Mouse (Mus musculus) heart, adult 9 months (tissue): ENCODE results near the gene Psmd3.
"Not testable (repeated sequence)": the region's sequence is repeated elsewhere in the genome, so short reads cannot be mapped to it uniquely, and the experiment has no call there.

Experiments
- DNase-seq, 2 experiments: peaks; one replicate each; pipeline ENCODE4 v3.0.0; 2022; ENCODE audit warnings: low spot score in 2 of 2

Gene Psmd3

DNA sequence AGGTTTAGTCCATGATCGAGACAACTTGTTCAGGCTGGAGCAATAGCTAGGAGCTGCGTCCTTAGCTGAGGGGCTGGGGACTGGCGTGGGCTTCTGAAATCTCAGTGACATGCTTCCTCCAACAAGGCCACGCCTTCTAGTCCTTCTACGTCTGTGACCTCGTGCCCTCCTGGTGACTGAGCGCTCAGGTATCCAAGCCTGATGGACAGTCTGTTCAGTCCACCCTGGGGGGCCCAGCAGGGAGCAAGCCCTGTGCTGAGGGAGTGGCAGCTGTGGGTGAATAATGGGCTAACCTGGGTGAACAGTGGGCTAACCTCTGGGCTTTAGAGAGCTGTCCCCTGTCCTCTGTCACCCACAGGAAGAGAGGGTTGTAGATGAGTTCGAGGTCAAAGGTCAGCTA lies 5.7 kb downstream of the Psmd3 start:
- DNase-seq: no peak

DNA sequence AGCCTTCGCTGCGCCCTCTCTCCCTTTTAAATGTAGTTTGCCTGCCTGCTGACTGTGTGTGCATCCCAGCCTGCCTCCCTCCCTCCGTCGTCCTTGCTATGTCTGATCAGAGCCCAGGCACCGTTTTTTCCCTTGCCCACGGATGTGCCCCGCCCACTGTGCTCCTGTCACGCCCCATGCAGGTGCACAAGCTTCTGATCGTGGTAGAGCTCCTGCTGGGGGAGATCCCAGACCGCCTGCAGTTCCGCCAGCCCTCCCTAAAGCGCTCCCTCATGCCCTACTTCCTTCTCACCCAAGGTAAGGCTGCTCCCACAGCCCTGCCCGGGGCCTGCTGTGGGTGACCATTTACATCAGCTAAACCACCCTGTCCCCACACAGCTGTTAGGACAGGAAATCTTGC lies 10.8 kb downstream of the Psmd3 start:
- no peak for DNase-seq

DNA sequence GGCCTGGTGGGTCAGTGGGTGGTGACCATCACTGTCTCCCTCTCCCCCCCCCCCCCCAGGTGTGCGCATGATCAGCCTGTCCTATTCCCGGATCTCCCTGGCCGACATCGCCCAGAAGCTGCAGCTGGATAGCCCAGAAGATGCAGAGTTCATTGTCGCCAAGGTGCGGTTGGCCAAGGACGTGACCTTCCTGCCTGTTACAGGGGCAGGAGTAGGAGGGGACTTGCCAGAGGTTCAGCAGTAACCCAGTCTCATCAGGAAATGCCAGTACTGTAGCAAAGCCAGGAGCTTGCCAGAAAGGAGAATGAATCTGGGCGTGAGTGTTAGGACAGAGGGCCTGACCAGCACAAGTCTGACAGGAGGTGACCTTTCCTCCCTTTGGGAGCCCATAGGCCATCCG lies 11.4 kb downstream of the Psmd3 start:
- DNase-seq: no peak

DNA sequence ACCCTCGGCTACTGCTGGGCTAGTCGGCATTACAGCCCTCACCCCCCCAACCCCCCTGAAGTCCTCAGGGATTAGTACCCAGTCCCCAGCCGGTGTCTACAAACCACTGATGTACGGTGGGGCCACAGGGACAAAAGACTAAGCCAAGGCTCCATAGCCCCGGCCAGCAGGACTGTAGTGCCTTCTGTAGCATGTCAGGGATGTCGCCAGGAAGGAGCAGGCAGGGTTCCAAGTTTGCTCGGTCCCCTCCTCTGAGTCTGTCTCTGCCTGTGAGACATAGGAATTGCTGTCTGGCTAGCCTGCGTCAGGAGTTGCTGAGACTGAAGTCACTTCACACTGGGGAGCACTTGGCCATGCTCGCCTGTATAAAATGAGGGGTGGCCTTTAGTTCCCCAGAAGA lies 11.9 kb downstream of the Psmd3 start:
- no peak for DNase-seq

DNA sequence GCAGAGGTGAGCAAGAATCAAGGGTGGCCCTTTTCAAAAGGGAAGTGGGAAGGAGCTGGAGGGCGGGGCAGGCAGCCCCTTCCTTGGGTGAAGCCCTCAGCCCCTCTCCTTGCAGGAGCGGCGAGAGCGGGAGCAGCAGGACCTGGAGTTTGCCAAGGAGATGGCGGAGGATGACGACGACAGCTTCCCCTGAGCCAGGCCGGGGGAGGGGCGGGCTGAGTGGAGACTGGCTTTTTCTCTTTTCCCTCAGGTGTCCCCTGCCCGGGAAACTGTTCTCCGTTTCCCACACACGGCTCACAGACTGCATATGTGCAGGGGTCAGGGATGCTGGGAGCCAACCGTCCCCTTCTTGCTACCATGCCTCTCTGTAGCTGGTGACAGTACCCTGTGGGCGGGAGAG lies 13.1 kb downstream of the Psmd3 start:
- no peak for DNase-seq

DNA sequence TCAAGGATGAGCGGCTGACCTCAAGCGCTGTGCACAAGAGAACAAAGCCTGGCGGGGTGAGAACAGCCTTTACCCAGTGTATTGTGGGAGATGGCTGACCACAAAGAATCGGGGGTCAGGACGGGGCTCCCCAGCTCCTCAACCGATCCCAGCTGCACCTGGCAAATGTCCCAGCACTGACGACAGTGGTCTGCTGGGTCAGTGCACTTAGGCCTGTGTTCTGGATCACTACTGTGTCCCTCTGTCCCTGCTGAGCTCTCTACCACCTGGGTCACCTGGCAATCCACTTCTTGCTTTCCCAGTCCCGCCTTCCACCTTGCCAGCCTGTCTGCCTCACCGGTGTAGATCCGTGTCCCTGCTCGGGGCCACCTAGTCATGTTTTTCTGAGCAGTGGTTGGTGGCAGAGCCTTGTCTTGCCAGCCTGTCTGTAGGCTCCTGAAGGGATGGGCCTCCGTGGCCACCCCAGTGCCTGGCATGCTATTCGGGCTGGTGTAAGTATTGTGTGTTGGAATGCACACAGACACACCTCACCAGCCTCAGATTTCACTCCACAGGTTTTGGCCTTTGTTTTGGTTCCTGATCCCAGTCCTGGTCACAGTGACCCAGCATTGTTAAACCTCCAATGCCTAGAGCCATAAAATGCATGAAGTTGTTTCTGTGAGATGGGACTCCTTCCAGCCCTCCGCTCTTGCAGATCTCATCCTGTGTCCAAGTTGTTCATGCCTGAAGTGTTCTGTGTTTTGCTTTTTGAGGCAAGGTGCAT lies 14.3 kb downstream of the Psmd3 start:
- no peak for DNase-seq

DNA sequence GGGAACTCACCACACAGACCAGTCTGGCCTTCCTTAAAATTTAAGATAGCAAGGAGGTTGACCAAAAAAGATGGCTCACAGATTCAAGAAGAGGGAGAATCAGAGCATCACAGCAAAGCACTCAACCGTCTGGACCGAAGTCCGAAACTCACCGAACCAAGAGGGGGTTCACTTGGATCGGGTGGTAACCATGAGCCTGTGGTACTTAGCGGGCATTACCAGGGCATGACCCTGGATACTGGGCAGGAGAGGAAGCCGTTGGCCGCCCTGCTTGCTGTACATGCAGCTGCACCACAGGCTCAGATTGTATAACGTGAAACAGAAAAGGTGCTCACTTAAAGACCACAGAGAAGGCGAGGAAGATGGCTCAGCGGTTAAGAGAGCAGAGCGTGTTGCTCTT lies 14.9 kb downstream of the Psmd3 start:
- DNase-seq: no peak

DNA sequence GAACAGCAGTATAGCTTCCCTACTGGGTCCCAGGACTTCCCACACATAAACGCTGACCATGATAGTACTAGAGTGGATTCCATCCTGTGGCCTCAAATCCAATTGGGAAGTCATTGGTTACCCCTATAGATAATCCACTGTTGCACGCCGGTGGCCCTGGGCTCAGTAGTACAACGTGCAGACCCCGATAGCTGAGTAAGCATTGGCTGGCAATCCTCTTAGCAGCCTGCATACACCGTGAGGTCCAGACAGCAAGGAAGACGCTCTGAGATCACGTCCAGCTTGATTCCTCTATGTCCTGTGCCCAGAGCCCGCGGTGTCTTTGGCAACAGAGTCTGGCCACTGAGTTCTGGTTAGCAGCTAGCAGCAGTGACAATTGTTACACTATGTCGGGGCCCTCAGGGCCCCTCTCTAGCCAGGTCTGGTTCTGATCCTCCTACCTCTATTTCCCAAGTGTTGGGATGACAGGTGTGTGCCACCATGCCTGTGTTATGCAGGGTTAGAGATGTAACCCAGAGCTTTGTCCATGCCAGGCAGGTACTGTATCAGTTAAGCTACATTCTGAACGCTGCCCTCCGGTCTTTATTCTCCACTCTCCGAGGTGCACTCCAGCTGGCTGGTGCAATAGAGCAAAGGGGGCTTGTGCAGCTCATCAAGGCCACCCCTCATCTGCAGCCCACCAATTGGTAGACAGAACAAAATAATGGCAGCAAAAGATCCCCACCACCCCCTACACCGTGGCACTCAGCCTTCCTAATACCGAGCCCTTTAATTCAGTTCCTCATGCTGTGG lies 16.7 kb downstream of the Psmd3 start:
- DNase-seq: no peak

DNA sequence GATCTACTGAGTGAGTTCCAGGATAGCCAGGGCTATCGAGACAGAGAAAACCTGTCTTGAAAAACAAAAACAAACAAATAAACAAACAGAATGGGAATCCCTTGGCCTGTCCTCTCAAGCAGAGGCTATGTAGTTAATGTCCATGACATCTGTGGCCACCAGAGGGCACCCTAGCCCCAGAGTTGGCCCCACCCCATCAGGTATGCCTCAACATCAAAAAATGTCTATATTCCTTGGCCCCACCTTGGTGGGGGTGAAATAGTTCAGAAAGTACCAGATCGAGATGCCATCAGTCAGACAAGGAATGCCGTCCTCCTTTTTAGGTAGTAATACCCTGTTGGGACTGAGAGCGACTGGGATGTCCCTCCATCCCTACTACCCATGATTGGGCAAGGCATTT lies 17.6 kb downstream of the Psmd3 start:
- peak; percentile 63 to 77 for DNase-seq

DNA sequence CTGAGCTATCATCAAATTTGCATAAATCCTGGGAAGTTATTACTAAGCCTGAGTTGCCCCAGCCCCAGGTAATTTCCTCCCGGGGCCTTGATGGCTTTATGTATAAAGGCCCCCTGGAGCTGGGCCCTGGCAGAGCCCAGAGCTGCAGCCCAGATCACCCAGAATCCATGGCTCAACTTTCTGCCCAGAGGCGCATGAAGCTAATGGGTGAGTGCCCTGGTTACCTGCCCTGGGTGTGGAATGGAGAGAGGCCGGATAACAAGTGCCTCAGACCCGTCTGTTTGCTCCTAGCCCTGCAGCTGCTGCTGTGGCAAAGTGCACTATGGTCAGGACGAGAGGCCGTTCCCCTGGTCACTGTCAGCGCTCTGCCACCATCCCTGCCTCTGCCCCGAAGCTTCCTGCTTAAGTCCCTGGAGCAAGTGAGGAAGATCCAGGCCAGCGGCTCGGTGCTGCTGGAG lies 18.9 kb downstream of the Psmd3 start, which contains the start of gene Csf3:
Gene Csf3 (plus strand): TSS at position 51 of the 458 bp plus-strand sequence.
- DNase-seq: no peak

DNA sequence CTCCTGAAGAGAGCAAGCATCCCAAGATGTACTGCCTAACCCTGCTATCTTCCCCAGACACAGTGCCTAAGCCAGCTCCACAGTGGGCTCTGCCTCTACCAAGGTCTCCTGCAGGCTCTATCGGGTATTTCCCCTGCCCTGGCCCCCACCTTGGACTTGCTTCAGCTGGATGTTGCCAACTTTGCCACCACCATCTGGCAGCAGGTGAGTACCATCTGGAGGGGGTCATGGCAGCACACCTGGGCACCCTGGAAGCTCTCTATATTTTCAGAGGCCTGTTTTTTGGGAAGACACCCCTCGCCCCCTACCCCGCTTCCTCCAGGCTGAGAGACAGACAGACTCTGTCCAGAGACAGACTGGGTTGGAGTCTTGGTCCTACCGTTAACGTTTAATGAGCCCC lies 20.0 kb downstream of the Psmd3 start:
- DNase-seq: no peak

DNA sequence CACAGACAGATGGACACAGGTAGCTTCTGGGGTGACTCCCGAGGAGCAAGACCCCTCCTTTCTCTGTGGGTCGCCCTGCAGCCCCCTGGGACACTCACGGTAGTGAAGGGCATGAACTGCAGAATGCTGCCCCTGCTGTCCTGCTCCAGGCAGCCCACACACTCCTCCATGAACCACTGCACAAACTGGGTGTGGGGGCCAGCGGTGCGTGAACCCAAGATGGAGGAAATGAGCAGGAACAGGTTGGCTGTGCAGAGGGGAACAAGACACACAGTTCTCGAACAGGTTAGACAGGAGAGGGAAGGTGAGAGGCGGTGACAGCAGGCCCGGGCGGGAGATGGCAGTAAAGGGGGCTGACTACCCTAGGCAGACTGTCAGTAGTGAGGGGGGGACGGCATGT lies 22.7 kb downstream of the Psmd3 start:
- DNase-seq: no peak

DNA sequence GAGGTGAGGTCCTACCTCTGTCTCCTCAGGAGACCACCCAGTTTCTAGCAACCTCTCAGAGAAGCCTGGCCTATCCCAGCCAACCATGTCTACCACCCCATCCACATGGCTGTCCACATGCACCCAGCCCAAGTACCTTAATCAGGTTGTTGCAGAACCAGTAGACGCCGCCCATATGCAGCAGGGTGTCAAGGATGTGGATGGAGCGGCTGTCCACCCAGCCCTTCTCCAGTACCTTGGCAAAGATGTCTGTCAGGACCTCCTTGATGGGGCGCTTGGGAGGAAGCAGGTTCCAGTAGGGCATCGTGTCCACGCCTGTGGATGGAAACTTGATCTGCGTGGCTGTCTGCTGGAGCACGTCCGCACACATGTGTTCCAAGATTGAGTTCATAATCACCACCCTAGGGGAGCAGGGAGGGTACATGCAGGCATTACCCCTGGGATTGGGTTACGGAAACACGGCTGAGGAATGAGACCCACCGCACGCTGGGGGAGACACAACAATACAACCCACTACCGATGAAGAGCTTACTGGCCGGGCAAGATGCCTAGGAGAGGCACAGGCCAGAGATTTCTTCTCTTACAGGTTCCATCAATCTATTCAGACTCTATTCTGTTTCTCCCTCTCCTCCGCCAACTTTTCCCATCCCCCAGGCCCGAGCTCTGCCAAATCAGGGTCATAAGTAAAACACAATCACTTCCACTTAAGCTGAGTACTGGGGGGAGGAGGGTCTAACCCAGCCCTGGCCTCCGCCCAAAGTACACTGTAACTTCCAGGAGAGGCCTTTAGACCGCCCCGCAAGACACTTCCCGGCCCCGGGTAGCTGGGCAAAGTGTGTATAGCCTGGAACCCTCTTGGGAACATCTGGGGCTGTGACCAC lies 25.3 kb downstream of the Psmd3 start:
- peak; percentile 64 to 69 for DNase-seq

DNA sequence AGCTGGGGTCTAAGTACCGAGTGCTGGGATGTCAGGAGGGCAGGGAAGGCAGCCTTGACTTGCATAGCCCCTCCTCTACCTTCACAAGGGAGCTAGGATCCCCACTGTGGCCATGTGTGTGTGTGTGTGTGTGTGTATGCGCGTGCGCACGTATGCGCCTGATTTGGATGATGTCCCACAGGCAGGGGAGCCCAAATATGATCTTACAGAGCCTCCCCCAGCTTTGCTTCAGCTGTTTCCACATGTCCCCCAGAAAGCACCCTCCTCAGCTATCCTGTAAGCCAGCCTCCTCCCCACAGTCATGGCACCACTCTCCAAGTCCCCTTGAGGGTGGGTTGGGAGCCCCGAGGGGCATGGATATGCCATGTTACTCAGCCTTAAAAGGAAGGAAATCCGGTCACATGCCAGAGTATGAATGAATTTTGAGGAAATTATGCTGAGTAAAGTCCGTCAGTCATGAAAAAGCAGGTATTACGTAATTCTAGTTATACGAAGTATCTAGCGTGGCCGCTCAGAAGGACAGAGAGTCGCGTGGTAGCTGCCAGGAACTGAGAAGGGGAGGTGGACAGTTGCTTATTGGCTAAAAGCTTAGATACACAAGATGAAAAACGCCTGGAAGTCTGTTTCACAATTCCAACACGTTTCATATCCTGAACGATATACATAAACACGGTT lies 26.1 kb downstream of the Psmd3 start:
- DNase-seq: peak; percentile 70 to 74

DNA sequence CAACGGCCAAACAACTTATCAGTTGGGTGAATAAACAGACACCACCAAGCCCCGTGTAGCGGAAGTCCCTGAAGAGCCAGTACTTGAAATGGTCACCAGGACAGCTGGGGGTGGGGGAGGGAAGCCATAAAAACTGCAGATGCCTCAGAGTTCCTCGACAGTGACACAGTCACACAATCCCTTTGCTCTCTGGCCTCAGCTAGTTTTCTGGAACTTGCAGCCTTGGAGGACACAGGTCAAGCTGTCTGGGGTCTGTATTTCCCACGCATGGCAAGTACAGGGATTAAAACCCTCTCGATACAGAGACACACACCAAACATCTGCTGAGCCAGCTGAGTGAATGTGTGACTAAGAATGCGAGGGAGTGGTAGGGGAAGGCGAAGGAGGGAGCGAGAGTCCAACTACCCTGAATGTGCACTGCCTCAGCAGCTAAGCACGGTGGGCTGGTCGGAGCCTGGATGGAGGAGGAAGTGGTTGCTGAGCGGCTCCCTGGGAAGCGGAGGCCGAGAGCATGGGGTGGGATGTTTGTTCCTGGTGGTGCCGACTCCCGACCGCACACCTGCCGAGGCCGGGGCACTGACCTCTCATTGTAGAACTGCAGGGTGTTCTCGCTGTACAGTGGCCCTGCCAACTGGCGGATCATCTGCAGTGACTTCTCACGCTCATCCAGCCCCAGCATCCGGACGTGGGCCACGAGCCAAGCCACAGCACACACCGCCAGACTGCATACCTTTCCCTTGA lies 26.8 kb downstream of the Psmd3 start:
- peak; percentile 54 to 56 for DNase-seq

DNA sequence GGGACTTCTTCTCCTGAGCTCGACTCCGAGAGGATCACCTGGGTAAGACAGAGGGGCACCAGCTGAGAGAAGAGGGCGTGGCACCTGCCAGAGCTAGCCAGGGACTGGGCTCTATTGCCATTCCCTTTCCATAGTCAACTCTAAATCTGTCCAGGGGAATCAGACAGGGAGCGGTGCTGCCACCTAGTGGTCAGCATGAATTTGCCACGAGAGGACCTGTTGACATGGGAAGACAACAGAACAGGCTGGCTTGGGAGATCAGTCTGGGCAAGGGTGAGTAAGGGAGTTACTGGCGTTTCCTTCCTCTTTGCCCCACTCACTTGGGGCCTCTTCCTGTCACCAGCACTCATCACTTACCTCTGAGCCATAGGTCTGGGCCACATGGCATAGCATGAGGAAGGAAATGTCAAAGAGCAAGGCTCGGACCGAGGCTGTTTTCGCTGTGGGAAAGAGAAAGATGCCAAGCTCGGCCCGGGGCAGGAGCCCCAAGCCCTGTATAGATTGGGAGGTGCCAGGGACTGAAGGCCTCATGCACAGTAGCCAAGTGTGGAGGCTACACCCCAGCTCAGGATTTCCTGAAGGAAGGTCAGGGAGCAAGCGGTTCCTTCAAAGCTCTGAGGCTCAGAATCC lies 28.2 kb downstream of the Psmd3 start:
- DNase-seq: peak; percentile 73 to 86

DNA sequence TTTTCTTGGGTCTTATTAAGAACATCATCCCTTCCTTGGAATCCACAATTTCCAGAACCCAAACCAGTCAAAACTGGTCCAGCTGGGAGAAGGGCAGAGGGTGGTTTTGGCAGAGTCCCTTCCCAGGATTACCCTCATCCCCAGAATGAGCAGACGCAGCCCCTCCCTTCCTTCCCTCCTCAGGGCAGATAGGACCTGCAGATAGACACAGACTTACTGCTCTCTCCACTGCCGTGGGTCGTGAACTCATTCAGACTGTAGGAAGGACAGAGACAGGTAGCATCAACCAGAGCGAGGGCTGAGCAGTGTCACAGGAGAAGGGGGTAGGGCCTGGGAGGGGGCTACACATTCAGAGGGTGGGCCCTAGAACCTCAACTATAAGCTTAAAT lies 28.7 kb downstream of the Psmd3 start:
- no peak for DNase-seq

DNA sequence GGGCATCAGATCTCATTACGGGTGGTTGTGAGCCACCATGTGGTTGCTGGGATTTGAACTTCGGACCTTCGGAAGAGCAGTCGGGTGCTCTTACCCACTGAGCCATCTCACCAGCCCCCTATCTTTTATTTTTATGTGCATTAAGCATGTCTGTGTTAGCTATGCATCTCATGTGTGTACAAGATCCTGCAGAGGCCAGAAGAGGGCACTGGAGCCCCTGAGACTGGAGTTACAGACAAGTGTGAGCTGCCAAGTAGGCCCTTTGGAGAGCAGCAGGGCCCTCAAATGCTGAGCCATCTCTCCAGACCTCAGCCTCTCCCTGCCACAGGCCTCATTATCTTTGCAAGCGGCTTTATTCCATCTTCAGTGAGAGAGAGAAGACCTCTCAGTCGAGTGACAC lies 29.7 kb downstream of the Psmd3 start:
- not testable (repeated sequence) for DNase-seq

DNA sequence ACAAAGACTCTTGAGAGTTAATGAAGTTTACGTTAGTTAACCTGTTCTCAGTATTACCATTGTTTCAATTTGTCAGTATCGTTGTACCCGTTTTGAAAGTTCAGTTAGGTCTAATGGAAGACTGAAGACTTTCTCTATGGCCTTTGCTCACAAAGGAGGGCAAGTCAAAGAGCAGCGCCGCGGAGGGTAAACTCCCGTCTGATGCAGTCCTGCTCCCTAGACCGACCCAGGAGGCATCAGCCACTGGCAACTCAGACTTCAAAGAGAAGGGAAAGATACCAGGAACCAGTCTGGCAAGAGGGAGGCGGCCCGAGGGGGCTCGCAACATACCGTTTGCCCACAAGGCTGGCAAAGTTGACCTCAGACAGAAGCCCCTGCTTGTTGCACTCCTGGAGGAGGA lies 31.3 kb downstream of the Psmd3 start:
- DNase-seq: no peak

DNA sequence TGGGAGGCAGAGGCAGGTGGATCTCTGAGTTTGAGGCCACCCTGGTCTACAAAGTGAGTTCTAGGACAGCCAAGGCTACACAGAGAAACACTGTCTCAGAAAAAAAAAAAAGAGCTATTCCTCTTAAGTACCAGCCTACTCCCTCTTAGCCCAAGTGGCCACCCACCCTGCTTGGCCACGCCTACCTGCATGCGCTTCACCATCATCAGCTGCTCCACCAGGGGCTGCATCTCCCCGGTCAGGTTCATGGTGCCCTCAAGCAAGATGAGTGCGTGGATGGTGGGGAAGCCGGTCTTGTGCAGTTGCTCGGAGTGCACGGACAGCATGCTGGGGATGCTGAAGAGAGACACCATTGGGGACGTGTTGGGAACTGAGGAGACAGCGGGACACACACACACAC lies 33.6 kb downstream of the Psmd3 start:
- no peak for DNase-seq
